Mouse (Mus musculus): ENCODE results near the gene Ctsl. TPM values are rescaled to one million over a fixed set of nuclear protein-coding genes. Genes with fewer than 3 reads are reported as not detected.

The Ctsl gene
- polyA plus RNA-seq, 1 experiment = 370 TPM

DNA sequence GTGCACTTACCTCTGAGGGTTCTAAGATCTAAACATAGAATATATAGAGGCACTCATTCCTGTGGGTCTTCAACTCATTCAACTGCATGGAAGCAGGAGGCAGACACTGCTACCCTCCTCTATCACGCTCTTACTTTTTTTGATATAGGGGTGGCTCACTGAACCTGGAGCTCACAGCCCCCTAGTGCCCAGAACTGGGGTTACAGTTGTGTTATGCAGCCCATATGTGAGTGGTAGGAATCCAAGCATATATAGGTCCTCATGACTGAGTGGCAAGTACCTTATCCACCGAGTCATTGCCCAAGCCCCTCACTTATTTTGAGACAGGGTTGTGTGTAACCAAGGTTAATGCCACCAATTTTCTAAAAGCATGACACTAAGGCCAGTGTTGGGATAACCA lies 6.4 kb downstream of the Ctsl start:
- 74% methylated on average over 2 of the region's 2 CpGs for WGBS
- no peak overlapping the region for H3K27ac ChIP-seq (ENCODE audit: insufficient read depth, low read depth, low read length)
- DNase-seq = peak; percentile 24

DNA sequence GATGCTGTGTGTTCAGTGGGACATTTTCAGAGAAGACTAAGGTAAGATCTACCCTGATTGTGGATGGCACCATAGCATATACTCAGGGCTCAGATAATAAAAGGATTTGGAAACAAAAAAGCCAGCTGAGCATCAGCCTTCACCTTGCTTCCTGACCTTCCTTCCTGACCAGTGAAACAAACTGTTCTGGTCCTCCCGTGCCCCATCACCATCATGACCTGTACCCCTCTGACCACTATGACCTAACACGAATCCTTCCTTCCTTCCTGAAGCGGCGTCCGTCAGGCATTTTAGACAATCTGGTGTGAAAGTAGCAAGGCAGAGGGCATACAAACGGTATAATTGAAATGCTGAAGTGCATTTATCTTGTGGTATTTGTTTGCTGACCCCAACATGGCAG lies 8.6 kb downstream of the Ctsl start:
- WGBS = 74% methylated on average over 6 of the region's 6 CpGs
- Histone ChIP-seq H3K27me3 (replicated peaks; ENCODE audit: control insufficient read depth, insufficient read depth, low read length) (no peaks in the 10 kb centered on the region), H3K36me3 (ENCODE audit: control insufficient read depth, insufficient read depth, low read length) (peaks cover 12% of the 10 kb centered on the region), H3K4me1 (ENCODE audit: control insufficient read depth, insufficient read depth, low read length) (no peaks in the 10 kb centered on the region), H3K4me3 (ENCODE audit: insufficient read depth, low read depth, low read length) (no peak overlapping the region), H3K27ac (ENCODE audit: insufficient read depth, low read depth, low read length) (no peak overlapping the region)
- DNase-seq = no peak
- TF ChIP-seq CTCF (conservative IDR thresholded peaks at IDR 0.05; ENCODE audit: insufficient read depth, insufficient read length, low read depth, low read length) (no peak), POLR2A (IDR thresholded peaks at IDR 0.05; ENCODE audit: low read depth, low read length) (no peak)

More for the DNA sequence above, 6.4 kb downstream of the Ctsl start:
- H3K36me3 ChIP-seq (ENCODE audit: control insufficient read depth, insufficient read depth, low read length) = peaks cover 19% of the 10 kb centered on the region
- H3K27me3 ChIP-seq (replicated peaks; ENCODE audit: control insufficient read depth, insufficient read depth, low read length) = no peaks in the 10 kb centered on the region
- peaks cover 7% of the 10 kb centered on the region; the same call in 1 of the 2 replicates for H3K4me1 ChIP-seq (ENCODE audit: control insufficient read depth, insufficient read depth, low read length)
- TF ChIP-seq CTCF (conservative IDR thresholded peaks at IDR 0.05; ENCODE audit: insufficient read depth, insufficient read length, low read depth, low read length) (peak; percentile 55), POLR2A (IDR thresholded peaks at IDR 0.05; ENCODE audit: low read depth, low read length) (no peak)
- H3K4me3 ChIP-seq (ENCODE audit: insufficient read depth, low read depth, low read length) = no peak overlapping the region

GRCm38 (mm10) chr13:64361020-64361419 lies 9.7 kb downstream of the Ctsl start:
- Histone ChIP-seq H3K27ac (ENCODE audit: insufficient read depth, low read depth, low read length) (no peak overlapping the region), H3K4me1 (ENCODE audit: control insufficient read depth, insufficient read depth, low read length) (no peaks in the 10 kb centered on the region), H3K4me3 (ENCODE audit: insufficient read depth, low read depth, low read length) (no peak overlapping the region), H3K36me3 (ENCODE audit: control insufficient read depth, insufficient read depth, low read length) (peaks cover 10% of the 10 kb centered on the region), H3K27me3 (replicated peaks; ENCODE audit: control insufficient read depth, insufficient read depth, low read length) (no peaks in the 10 kb centered on the region)
- no peak for DNase-seq
- TF ChIP-seq POLR2A (IDR thresholded peaks at IDR 0.05; ENCODE audit: low read depth, low read length) = no peak
- TF ChIP-seq CTCF (conservative IDR thresholded peaks at IDR 0.05; ENCODE audit: insufficient read depth, insufficient read length, low read depth, low read length) = no peak
- WGBS = 75% methylated on average over 3 of the region's 3 CpGs

DNA sequence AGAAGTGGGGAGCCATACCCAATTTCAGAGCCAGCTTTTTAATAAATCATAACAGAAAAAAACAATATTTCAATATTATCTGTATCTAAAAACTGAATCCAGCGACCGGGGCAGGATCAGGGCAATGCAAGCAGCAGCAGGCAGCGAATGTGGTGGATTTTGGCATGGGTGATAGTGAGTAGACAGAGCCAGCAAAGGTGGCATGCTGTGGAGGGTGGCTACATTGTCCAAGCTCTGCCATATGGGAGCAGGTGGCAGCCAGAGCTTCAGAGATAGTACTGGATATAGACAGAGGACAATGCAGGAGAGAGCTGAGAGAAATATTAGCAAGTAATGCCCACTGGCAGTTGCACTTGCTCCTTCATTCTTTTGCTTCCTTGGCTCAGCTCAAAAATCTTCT lies 11.0 kb downstream of the Ctsl start:
- WGBS = 89% methylated on average over 3 of the region's 3 CpGs
- H3K4me3 ChIP-seq (ENCODE audit: insufficient read depth, low read depth, low read length) = no peak overlapping the region
- no peak for DNase-seq

GRCm38 (mm10) chr13:64358476-64358875 lies 12.2 kb downstream of the Ctsl start:
- no peaks in the 10 kb centered on the region for H3K27me3 ChIP-seq (replicated peaks; ENCODE audit: control insufficient read depth, insufficient read depth, low read length)

More for the DNA sequence above, 11.0 kb downstream of the Ctsl start:
- TF ChIP-seq CTCF (conservative IDR thresholded peaks at IDR 0.05; ENCODE audit: insufficient read depth, insufficient read length, low read depth, low read length) = no peak
- no peak for TF ChIP-seq POLR2A (IDR thresholded peaks at IDR 0.05; ENCODE audit: low read depth, low read length)
- Histone ChIP-seq H3K27me3 (replicated peaks; ENCODE audit: control insufficient read depth, insufficient read depth, low read length) (no peaks in the 10 kb centered on the region), H3K36me3 (ENCODE audit: control insufficient read depth, insufficient read depth, low read length) (peaks cover 8% of the 10 kb centered on the region), H3K4me1 (ENCODE audit: control insufficient read depth, insufficient read depth, low read length) (no peaks in the 10 kb centered on the region), H3K27ac (ENCODE audit: insufficient read depth, low read depth, low read length) (no peak overlapping the region)

GRCm38 (mm10) chr13:64357389-64357788 lies 13.3 kb downstream of the Ctsl start:
- no peak for DNase-seq
- Histone ChIP-seq H3K4me3 (ENCODE audit: insufficient read depth, low read depth, low read length) (no peak overlapping the region), H3K4me1 (ENCODE audit: control insufficient read depth, insufficient read depth, low read length) (no peaks in the 10 kb centered on the region), H3K27ac (ENCODE audit: insufficient read depth, low read depth, low read length) (no peak overlapping the region), H3K27me3 (replicated peaks; ENCODE audit: control insufficient read depth, insufficient read depth, low read length) (no peaks in the 10 kb centered on the region), H3K36me3 (ENCODE audit: control insufficient read depth, insufficient read depth, low read length) (peaks cover 2% of the 10 kb centered on the region; the same call in 1 of the 2 replicates)
- TF ChIP-seq CTCF (conservative IDR thresholded peaks at IDR 0.05; ENCODE audit: insufficient read depth, insufficient read length, low read depth, low read length) (no peak), POLR2A (IDR thresholded peaks at IDR 0.05; ENCODE audit: low read depth, low read length) (no peak)
- WGBS = 76% methylated on average over 5 of the region's 5 CpGs

More at GRCm38 (mm10) chr13:64358476-64358875, 12.2 kb downstream of the Ctsl start:
- H3K27ac ChIP-seq (ENCODE audit: insufficient read depth, low read depth, low read length) = no peak overlapping the region
- WGBS = 92% methylated on average over 1 of the region's 1 CpGs
- no peak for DNase-seq
- no peaks in the 10 kb centered on the region for H3K4me1 ChIP-seq (ENCODE audit: control insufficient read depth, insufficient read depth, low read length)
- peaks cover 5% of the 10 kb centered on the region; the same call in 1 of the 2 replicates for H3K36me3 ChIP-seq (ENCODE audit: control insufficient read depth, insufficient read depth, low read length)
- TF ChIP-seq CTCF (conservative IDR thresholded peaks at IDR 0.05; ENCODE audit: insufficient read depth, insufficient read length, low read depth, low read length) (no peak), POLR2A (IDR thresholded peaks at IDR 0.05; ENCODE audit: low read depth, low read length) (no peak)
- H3K4me3 ChIP-seq (ENCODE audit: insufficient read depth, low read depth, low read length) = no peak overlapping the region

DNA sequence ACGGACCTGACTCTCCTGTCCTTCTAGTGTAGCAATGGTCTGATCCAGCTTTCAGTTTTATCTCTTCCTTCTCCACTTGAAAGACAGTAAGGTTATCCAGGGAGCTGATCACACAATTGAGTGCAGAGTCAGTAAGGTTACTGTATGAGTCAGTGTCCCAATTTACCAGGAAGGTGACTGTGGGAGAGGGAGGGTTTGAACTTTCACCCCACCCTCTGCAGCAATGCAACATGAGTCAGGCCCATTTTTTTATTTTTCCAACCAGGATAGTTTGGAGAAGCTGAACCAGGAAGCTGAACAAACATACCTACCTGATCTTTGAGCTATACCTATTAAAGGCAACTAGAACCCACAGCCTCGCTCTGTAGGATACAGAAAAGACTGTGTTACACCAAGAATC lies 21.2 kb downstream of the Ctsl start:
- Histone ChIP-seq H3K36me3 (ENCODE audit: control insufficient read depth, insufficient read depth, low read length) (no peaks in the 10 kb centered on the region), H3K4me3 (ENCODE audit: insufficient read depth, low read depth, low read length) (no peak overlapping the region), H3K27me3 (replicated peaks; ENCODE audit: control insufficient read depth, insufficient read depth, low read length) (no peaks in the 10 kb centered on the region), H3K27ac (ENCODE audit: insufficient read depth, low read depth, low read length) (no peak overlapping the region), H3K4me1 (ENCODE audit: control insufficient read depth, insufficient read depth, low read length) (no peaks in the 10 kb centered on the region)
- TF ChIP-seq POLR2A (IDR thresholded peaks at IDR 0.05; ENCODE audit: low read depth, low read length) = no peak
- TF ChIP-seq CTCF (conservative IDR thresholded peaks at IDR 0.05; ENCODE audit: insufficient read depth, insufficient read length, low read depth, low read length) = no peak
- DNase-seq = no peak
- 90% methylated on average over 2 of the region's 2 CpGs for WGBS

Data from kidney, adult 2 months (tissue).